Mouse (Mus musculus) adrenal gland, adult 10 weeks (tissue): ENCODE data around the gene Smn1. TPM values are rescaled to one million over a fixed set of nuclear protein-coding genes. Genes with fewer than 3 reads are reported as not detected.

Experiments used
- polyA plus RNA-seq: library from polyadenylated mRNA; stranded (reverse); fragments of 350-450 nt; fragmentation: Illumina TruSeq; extraction: RNeasy Lipid Tissue Mini Kit (QIAGEN cat#74804); gene quantifications from one replicate; pipeline ENCODE4 v1.2.3, GENCODE M21; 2014; ENCODE audit warnings: low read depth, low replicate concordance

Smn1 gene
- polyA plus RNA-seq, result 54.2 TPM

DNA sequence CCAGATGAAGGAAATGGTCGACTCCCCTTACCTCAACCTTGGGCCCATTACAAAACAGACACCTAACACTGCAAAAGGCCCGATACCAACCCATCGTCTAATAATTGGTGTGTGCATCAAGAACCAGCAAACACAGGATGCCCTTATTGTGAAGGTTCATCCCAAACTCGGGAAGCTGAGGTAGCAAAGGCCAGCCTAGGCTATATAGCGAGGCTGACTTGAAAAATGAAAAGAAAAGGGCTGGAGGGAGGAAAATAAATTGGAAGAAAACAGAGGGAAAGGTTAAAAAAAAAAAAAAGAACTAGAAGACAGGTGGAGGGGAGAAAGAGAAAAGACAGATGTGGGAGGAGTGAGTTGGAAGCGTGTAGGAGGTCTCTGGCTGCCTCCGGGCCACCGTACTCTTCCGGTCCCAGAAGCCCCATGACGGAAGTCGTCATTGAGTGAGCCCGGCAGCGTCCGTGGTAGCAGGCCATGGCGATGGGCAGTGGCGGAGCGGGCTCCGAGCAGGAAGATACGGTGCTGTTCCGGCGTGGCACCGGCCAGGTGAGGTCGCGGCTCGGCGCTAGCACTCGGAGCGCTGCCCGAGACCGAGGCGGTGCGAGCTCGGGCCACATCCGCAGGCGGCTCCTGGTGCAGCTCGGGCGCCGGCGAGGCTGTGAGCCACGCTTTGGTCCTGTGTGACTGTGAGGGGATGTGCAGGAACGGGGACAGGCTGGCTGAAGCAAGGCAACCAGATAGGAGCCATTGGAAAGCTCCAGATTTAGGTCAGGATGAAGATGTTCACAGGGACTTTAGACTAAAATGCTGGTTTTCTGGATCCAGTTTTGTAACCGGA is at the start of gene Smn1:
Smn1 (plus strand) TSS at position 430 of the 835 bp plus-strand sequence.

DNA sequence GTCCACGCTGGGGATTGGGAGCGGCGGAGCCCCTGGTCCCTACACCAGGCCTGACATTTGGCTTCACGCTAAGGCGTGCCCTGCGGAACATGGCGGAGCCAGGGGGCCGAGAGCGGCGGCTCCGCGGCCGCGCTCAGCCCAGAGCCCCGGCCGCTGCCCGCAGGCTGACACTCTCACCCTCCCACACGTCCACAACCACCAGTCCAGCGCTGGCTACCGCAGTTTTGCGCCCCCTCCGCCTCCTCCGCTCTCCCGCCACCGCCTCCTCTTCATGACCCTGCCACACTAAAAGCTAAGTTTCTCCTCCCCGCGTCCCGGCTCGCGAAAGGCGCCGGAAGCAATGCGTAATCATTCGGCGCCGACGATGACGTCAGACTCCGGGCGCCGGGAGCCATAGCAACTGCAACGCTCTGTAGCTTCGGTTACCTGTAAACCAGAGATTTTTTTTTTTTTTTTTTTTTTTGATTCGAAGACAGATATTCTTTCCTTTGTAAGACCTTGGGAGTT is 20.9 kb upstream of the Smn1 start, which contains the start of gene Bdp1:
Bdp1 (minus strand) TSS at position 323 of the 507 bp plus-strand sequence.

DNA sequence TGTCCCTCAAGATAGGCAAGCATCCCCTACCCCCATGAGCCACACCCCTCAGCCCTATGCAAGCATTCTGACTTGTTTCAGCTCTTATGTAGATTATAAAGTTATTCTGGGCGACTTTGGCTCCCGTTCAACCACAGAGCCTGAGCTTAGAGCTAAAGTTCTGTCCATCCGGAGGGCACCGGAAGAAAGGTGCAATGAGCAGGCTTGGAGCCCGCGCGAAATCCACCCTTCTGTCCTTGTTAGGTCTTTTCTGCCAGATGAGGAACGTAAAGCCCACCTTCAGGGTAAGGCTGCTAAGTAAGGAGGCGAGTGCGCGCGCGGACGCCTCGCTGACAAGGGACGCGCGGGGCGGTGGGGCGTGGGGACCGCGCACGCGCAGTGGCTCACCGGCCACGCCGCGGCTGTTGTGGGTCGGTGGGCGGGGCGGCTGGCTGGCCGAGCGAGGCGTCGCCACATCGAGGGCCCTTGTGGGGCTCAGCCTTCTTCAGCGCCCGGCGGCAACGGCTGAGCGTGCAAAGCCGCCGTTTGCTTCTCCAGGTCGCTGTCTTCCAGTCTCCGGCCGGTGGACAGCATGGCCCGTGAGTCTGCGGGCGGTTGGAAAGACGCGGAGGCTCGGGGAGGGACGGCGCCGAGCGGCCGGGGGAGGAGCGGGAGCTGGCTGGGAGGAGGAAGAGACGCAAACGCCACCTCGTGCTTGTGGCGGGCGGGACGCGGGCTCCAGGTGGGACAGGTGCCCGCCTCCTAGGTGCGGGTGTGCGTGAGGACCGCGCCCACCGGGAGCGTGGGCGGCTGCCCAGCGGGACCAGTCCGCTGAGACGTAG is 16.8 kb upstream of the Smn1 start, which contains the start of gene Serf1:
Serf1 (plus strand) TSS at position 361 of the 821 bp plus-strand sequence.

Other genes starting within 250 kb of the Smn1 start
- 7.4 TPM for gene Cartpt, start 223.8 kb upstream of the Smn1 start, polyA plus RNA-seq
- gene Mccc2, start 109.2 kb upstream of the Smn1 start, polyA plus RNA-seq, result 87.1 TPM
- 50.9 TPM for gene Bdp1, start 20.8 kb upstream of the Smn1 start, polyA plus RNA-seq
- gene Serf1, start 16.8 kb upstream of the Smn1 start, polyA plus RNA-seq, result 120 TPM
- gene Naip2, start 77.2 kb downstream of the Smn1 start, polyA plus RNA-seq, result 5.2 TPM
- gene Naip5, start 121.5 kb downstream of the Smn1 start, polyA plus RNA-seq, result 37.0 TPM
- gene Naip6, start 192.8 kb downstream of the Smn1 start, polyA plus RNA-seq, result 0.87 TPM